Mouse (Mus musculus) activated CD4-positive, CD25-positive, alpha-beta regulatory T cell, adult 9 weeks (primary cell): ENCODE measurements around the gene Olfr138. TPM values are rescaled to one million over a fixed set of nuclear protein-coding genes. Genes with fewer than 3 reads are reported as not detected.

Source experiments
- polyA plus RNA-seq: library from polyadenylated mRNA; unstranded; fragments of 100-300 nt; shearing (Covaris generic); gene quantifications from one replicate; pipeline ENCODE4 v1.2.1, GENCODE M21; 2017

The Olfr138 gene
- polyA plus RNA-seq, result not detected

GRCm38 (mm10) chr17:38260735-38261134 is at the start of gene Olfr138:
TSS of gene Olfr138 (plus strand) at chr17:38261035.

GRCm38 (mm10) chr17:38307470-38307869 is 46.6 kb downstream of the Olfr138 start, which contains the start of gene Olfr137:
TSS of gene Olfr137 (minus strand) at chr17:38307570.

Other genes starting within 250 kb of the Olfr138 start
- not detected for gene Olfr129, start 201.0 kb upstream of the Olfr138 start, polyA plus RNA-seq
- gene Olfr130, start 197.1 kb upstream of the Olfr138 start, polyA plus RNA-seq, result not detected
- gene Olfr131, start 172.3 kb upstream of the Olfr138 start, polyA plus RNA-seq, result not detected
- gene Olfr132, start 126.5 kb upstream of the Olfr138 start, polyA plus RNA-seq, result not detected
- not detected for gene Olfr133, start 115.8 kb upstream of the Olfr138 start, polyA plus RNA-seq
- gene Olfr134, start 89.6 kb upstream of the Olfr138 start, polyA plus RNA-seq, result not detected
- not detected for gene Olfr135, start 56.7 kb upstream of the Olfr138 start, polyA plus RNA-seq
- gene Olfr137, start 46.5 kb downstream of the Olfr138 start, polyA plus RNA-seq, result 0.16 TPM
- gene Olfr136, start 68.8 kb downstream of the Olfr138 start, polyA plus RNA-seq, result not detected
- gene Esp36, start 159.2 kb downstream of the Olfr138 start, polyA plus RNA-seq, result not detected